Mouse (Mus musculus) lung, adult 18-20 months (tissue): Measurements from ENCODE around the gene Kmt2e.

ENCODE experiments used
- DNase-seq, 2 experiments: peaks; one replicate each; pipeline ENCODE4 v3.0.0; 2022; ENCODE audit warnings: mixed read lengths in 2 of 2

The Kmt2e gene

DNA sequence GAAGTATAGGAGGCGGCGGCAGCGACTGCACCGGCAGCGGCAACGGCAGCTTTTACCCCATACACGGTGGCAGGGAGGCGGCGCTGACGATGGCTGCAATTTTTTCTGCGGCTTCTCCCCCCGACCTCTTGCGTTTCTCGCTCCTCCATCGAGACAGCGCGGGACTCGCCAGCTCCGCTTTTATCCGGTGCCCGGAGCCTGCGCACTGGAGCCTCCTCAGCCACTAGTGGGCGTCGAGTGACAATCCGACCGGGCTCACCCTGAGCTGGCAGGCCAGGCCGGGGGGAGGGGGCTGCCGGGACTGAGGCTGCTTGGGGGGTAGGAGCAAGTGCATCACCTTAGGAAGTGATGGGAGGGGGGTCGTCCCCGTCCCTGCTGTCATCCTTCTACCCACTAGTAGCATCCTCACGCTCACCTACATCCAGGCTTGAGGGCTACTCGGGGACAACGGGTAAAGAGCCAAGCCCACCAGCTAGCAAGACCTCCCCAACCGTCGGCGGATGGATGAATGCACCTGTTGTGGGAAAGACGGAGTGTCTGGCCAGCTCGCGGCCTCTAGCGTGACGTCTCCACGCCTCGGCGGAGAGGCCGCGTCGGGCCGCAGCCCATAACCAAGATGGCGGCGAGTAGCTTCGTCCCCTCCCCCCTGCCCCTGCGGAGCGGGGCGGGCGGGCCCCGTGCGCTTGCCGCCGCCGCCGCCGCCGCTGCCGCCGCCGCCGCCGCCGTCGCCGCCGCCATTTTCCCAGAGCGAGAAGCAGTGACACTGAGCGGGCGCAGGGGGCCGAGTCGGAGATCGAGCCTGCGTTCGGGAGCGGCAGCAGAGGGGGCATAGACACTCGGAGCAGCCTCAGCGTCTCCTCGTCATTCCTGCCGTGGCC is at the start of gene Kmt2e:
Kmt2e (plus strand) TSS at position 722 of the 878 bp plus-strand sequence.
- DNase-seq, result peak; percentile 91 to 95

DNA sequence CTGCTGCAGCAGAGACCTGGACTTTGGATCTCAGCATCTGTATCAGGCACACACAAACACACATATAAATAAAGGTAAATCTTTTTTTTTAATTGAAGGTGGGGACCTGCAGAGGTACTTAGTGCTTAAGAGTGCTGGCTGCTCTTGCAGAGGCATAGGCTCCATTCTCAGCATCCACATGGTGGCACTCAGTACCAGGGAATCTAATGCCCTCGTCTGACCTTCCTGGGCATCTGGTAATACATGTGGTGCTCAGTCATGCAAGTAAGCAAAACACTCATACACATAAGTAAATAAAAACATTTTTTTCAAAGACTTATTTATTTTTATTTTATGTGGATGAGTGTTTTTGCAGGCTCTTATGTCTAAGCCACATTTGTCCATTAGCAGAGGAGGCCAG is 49.1 kb upstream of the Kmt2e start:
- DNase-seq, result peak; percentile 29 to 45

DNA sequence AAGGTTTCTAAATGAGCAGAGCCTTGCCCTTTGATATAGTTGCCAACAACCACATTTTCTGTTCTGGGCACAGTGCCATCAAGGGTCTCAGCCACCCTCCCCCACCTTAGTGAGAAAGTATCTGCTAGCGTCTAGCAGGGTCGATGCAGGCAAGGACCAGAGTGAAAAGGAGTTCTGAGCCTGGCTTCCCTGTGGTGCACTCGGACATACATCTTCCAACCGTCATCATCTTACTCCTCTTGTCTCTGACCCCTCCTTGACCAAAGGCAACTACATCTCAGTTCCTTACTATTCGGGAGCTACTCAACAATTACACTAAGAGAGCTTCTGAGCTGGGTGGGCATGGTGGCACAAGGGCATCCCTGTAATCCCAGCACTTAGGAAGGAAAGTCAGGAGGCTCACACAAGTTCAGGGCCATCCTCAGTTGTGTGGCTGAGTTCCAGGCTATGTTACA is 48.5 kb upstream of the Kmt2e start:
- no peak for DNase-seq

DNA sequence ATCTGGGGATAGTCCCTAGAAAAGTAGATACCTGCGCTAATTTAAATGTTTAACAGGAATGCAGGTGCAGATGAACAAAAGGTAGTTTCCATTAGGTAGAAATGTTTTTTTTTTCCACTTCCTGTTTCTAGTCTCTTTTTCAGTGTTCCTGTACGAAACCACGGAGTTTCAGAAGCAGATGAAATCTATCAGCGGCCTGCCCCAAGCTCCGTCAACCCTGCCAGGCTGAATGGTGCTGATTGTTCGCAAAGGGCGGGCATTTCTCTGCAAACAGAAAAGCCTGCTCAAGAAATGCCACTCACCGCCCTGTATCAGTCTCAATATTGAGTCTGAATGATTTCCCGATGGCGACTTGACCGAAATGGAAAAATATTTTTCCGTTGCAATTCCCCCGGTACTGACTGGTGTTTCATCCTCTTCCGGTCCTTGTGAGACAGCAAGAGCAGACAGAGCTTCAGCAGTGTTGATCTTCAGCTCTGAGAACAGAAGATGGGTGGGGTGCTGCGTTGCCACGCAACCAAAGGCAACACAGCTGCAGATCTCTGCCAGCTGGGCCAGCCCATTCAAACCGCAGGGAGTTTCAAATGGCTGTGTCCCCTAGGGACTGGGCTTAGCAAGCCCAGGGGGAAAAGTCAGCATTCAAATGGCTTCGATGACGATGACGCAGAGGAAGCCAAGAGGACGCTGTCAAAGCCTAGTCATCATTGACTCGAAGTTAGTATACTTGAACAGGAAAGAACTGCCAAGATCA is 47.5 kb upstream of the Kmt2e start:
- DNase-seq, result peak; percentile 94 to 96

DNA sequence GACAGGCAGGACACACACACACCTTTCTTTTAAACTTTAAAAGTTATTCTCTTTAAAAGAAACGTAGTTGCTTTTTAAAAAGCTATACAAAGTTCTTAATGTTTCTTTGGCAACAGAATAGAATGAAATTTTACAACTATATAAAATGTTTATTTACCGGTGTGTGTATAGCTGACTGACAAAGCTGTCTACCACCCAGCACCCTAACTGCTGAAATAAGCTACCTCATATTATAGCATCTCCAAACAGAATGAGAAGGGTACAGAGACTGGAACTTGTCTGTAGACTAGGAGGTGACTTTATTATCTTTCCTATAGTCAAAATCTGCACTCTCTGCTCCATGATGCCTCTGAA is 47.0 kb upstream of the Kmt2e start:
- DNase-seq, result no peak

DNA sequence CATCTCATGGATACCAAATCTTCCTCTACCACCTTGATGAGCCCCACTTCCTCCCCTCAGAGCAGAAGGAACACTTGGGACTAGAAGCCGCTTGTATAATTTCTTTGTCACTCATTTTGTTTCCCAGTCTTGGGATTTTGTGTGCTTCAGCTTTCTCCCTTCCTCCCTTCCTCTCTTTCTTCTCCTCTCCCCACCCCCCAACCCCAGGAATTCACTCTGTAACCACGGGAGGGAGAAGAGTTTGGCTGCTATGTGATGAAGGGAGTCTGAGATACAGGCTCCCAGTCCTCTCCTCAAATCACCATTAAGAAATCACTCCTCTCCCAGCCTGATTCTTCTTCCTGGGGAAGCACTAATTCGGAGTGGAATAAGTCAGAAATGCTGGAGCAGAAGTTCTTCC is 46.1 kb upstream of the Kmt2e start:
- no peak for DNase-seq

DNA sequence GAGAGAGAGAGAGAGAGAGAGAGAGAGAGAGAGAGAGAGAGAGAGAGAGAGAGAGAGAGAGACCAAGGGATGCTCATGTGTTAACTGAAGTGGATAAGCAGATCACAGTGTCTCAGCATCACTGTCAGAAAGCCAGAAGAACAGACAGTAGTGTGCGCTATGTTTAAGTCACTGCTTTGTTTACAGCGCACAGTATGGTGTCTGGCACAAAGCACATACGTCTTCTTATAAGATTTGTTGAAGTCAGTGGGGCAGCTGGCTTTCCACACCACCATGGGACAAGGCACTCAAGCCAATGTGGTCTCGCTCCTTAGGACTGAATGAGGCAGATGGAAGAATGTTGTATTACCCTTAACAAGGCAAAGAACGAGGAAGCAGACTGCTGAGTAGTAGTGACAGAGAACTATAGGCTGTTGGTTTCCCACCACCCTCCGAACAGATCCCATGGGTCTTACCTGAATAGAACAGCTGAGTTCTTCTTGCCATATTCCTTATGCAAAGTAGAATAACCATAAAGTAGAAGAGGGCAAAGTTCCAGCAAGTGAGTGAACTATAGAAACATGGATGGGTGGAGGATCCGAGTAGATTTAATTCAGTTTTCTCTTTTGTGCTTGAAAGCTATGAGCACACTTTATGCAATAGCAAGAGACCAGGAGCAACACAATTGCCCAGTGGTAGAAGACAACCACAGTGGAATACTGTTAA is 44.5 kb upstream of the Kmt2e start:
- no peak for DNase-seq

DNA sequence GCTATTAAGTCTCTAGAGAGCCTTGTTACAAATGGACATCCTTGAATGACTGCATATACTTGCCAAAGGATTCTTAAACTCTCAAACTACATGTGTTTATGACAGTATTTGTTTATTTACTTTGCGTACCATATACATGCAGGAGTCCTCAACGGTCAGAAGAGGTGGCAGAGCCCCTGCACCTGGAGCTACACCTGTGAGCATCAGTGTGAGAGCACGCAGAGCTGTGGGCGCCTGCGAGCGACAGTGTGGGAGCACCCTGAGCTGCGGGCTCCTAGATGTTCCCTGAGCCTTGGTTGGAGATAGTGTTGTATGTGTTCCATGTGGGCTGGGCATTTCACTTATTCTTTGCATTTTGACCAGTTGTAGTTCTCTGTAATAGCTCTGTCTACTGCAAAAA is 42.5 kb upstream of the Kmt2e start:
- no peak for DNase-seq

DNA sequence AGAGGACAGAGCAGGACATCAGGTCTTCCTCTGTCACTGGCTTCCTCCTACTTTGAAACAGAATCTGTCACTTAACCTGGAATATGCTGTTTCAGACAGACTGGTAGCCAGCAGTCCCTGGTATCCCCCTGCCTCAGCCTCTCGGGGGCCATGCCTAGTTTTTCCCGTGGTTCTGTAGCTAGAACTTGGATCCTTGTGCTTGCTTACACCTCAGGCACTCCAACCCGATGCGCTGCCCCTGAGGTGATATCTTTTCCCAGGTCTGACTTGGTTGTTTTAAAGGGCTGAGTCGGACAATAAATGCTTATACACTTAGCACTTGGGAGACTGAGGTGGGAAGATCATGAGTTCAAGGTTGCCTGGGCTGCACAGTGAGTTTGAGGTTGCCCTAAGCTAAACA is 40.4 kb upstream of the Kmt2e start:
- no peak for DNase-seq

DNA sequence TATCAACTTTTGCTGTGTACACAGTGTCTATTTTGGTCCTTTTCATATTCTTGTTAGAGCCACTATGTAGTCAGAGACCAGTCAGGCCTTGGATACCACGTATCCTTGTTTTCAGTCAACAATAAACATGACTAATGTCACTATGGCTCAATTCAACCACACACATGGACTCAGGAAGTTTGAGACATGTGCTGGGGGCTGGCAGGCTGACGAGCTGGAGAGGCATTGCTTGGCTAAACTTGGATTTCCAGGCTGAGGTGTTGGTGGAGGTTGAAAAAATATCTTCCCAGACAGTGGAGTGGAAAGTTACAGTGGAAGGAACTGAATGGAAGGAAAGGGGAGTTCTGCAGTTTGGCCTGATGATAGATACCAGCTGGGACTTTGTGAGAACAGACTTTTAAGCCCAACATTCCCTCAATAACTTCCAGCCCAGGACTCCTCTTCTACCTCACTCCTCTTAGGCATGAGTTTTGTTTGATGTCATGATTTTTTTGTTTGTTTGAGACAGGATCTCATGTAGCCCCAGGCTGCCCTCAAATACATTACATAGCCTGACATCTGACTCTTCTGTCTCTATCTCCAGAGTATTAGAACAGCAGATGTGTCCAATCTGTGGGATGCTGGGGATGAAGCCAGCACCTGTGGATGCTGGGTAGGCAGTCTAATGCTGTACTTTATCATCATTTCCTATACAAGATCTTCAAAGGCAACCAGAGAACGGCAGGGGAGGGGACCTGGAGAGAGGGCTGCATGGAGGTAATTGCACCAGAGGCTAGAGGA is 39.7 kb upstream of the Kmt2e start:
- peak in 1 of 2 experiments; percentile 58 for DNase-seq

DNA sequence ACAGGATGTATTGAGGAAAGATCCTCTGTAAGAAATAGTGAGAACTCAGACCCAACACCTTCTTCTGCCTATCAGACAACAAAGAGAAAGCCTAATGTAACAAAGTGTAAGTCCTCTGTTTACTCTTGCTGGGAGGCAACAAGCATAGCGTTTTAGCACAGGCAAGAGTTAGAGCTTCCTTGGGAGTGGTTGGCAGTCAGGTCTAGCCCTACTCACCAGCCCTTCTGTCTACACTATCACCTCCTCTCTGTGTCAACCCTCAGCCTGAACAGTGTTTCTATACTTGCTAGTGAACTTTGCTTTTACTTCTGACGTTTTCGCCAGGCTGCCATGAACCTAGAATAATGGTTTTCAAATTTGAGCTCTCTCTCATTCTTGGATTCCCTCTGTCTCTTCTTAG is 38.5 kb upstream of the Kmt2e start:
- no peak for DNase-seq

DNA sequence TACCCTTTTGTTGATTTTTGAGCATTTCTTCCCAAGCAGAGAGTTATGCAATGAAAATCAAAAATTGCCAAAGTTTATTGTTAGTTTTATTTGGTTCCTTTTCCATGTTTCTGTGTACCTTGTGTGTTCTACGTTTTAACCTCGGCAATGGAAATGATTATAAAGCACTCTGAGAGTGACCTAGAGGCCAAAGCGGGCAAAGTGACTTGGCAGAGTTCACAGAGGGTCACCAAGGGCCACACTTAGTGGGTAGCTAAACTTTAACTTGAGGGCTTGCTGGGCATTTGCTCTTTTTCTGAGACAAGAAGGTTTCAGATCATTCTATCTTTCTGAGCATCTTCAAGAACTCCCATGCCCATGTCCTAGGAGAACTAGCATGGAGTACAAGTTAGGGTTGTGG is 37.5 kb upstream of the Kmt2e start:
- DNase-seq, result no peak

DNA sequence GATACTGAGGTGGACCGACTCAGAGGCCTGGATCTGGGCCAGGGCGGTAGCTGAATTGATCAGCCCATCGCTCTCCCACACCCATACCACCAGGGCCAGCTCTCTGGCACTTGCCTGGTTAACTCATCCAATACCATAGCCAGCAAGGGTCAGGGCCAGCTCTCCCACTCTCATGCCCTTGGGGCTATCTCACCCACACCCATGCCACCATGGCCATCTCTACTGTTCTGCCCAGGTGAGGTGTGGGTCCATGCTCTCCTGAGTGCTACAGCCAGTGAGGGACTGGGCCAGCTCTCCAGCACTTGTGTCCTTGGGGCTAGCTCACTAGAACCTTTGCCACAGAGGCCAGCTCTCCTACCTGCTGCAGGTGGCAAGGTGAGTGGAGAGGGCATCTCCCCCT is 34.1 kb upstream of the Kmt2e start:
- no peak for DNase-seq

DNA sequence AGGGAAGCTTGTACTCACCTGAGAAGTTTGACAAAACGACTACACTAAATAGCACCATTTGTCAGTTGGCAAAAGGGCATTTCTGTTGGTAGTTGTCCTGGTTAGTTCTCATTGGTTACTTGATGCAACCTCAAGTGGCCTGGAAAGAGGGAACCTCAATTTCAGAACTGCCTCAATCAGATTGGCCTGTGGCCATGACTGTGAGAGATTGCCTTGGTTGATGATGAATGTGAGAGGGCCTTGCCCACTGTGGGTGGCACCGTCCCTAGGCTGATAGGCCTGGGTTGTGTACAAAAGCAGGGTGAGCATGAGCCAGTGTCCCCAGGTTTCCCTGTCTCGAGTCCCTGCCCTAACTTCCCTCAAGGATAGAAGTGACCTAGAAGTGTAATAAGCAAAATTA is 33.4 kb upstream of the Kmt2e start:
- DNase-seq, result no peak

DNA sequence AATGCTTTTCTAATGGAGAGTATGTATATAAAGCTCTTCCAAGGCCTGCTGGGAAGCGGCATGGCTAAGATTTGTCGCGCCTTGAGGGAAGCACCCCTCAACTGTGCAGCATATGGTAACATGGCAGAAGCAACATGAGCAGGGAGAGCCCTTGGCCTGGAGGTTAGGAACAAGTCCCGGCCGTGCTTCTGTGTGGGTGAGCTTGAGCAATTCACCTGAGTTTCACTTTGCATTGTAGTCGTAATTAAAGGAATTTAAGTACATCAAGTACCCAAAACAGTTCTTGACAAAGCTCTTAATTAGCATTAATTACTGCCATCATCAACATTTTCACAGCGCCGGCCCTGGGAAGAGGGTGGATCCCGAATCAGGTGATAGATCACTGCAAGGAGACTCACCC is 32.9 kb upstream of the Kmt2e start:
- no peak for DNase-seq

DNA sequence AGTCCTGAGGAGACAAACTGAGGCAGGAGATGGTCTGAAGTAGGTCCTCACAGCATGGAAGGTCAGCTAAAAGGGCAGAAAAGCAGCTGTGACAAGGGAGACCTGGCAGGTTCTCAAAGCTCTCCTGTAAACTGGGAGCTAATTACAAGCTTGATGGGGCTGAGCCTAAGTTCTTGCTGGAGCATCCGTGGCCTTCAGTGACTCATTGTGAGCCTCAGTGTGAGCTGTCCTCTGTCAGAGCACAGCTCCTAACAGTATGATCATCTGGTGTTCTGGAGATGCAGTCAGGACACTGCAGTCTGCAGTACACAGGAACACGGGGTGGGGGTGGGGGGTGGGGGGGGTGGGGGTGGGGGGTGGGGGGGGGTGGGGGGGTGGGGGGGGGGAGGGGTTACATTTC is 32.2 kb upstream of the Kmt2e start:
- DNase-seq, result no peak

DNA sequence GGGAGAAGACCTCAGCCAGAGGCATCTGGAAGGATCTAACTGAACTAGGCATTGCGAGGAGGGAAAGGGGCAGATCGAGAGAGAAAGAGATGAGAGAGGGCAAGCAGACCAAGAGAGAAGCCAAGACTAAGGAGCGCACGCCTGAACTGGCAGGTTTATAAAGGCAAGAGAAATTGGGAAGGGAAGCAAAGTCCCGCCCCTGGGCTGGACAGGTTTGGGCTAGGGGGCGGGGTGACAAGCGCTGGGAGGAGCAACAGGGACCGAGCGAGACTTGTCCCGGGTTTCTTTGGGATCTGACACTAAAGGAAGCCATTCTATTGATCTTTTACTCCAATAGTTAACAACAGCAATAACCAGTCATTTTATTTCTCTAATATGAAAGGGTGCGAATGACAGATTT is 31.1 kb upstream of the Kmt2e start:
- DNase-seq, result no peak

DNA sequence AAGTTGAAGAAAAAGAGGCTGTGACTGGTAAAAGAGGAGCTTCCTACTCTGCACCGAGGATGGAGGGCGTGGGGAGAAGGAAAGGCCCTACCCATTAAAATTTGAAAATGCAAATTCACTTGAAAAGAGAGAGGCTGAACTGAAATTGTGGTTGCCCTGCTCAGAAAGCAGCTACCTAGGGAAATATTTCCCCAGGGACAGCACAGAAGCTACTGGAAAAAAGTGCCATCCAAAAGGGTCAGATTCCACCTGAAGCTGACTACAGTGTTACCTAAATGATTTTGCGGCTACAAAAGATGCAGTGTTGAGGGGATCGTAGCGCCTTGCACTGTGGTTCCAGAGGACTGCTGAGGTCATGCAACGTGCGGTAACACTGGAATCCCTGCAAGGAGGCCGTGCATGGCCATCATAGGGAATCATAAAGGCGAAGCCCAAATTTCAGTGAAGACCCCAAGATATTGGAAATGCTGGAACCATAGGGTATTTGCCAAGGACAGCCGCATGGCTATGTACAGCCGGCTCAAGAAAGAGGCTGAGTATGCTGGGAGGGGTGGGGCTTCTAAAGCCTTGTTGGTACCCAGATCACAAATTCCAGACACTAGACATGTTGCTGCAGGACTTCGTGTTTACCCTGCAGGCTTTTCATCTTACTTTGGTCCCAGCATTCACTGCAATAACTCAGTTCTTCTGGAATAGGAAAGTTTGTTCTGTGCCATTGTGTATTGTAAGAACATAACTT is 28.4 kb upstream of the Kmt2e start:
- no peak for DNase-seq

DNA sequence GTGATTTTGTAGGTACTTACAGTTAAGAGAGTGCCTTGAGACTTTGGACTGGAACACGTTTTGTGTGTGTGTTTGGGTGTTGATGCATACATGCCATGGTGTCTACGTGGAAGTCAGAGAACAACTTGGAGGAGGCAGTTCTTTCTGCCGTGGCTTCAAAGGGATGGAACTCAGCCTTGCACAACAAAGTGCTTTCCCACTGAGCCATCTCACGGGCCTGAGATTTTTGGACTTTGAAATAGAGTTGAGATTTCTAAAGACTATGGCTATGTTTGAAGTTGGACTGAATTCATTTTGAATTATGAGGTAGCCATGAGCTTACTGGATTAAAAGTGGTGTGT is 27.9 kb upstream of the Kmt2e start:
- DNase-seq, result no peak

DNA sequence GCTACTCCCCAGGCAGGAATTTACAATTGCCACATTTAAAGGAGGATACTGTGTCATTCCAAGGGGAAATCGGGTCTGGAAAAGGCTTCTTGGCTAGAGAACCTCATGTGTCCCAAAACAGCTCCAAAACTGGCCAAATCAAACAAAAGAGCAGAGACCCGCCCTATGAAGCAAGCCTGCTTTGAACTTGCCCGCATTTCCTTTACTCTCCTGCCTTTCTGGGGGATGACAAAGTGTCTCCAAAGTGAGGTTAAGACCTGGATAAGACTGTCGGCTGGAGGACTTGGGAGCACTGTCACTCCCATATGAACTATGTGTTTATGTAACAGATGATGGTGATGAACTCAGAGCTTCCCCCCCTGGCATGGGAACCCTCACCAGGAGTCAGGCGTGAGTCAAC is 26.1 kb upstream of the Kmt2e start:
- no peak for DNase-seq

DNA sequence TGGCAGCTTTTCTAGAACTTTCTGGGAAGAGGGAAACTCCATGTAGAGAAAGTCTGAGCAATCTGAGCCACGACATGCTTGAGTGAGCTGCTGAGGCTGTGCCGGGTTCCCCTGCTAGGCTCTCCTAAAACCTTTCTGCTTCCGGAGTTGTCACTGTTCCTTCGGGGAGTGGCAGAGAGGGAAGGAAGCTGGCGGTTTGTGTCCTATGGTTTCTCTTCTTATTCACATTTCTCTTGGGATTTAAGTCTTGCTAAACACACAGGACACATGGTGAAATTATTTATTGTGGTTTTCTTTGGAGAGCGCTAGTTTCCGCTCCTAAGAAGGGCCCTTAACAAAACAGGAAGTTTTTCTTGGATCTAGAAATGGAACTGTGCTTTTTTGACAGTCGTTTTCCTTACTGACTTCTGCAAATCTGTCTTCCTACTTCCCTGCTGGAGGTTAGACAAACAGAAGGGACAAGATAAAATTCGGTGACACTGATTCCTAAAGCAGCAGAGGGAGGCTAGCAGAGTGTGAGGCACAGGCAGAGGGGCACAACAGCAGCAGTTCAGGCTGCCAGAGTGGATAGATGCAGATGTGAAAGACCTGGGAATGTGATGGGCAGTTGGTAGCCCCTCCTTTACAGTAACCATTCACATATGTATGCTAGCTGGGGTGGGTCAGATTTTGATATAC is 24.1 kb upstream of the Kmt2e start:
- no peak for DNase-seq

DNA sequence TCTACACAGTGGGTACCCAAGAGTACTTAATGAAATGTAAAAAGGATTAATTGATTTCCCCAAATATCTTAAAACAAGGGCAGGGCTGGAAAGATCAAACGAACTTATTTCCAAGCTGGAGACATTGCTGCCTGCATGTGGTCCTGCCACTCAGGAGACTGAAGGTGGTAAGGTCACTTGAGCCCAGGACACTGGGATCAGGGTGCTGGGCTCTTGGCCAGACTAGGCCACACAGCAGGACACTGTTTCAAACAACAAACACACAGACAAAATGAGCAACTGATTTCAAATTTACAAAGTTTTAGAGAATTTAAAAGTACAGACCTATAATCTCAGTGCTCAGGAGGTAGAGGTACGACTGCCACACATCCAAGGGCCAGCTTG is 23.5 kb upstream of the Kmt2e start:
- DNase-seq, result no peak
